Mouse (Mus musculus): ENCODE measurements at regions not wholly inside any gene's neighbourhood (a gene's known extent, or its start where the extent isn't known, plus 50 kb on each side); places are given as distances from the start of the nearest gene placed in this dataset.
"Not testable (repeated sequence)": the region's sequence is repeated elsewhere in the genome, so short reads cannot be mapped to it uniquely, and the experiment has no call there.

DNA sequence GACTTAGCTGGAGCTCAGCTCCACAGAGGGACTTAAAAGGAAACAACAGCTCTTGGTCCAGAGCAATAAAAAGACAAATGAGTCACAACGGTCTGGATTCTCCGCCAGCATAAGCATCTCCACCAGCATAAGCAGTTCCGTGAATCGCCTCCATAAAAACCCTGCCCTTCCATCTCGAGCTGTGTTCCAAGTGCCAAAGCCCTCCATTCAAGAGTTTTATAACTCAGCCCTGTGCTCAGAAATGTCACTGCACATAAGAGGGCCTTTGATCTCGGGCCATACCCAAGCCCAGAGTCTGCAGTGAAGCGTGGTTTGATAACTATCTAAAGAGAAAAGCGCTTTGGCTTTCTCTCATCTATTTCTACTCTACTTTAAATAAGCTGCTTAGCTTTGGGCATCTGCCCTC, 70.8 kb upstream of the Akap13 start:
- Histone ChIP-seq H3K9me3 (no peaks in the 10 kb centered on the region), H3K27ac (peak overlapping the region; percentile 26; the same call in 1 of the 2 replicates), H3K36me3 (no peaks in the 10 kb centered on the region), H3K4me2 (no peak overlapping the region), H3K27me3 (replicated peaks) (no peaks in the 10 kb centered on the region), H3K9ac (no peak overlapping the region), H3K4me1 (no peaks in the 10 kb centered on the region), H3K4me3 (replicated peaks) (no peak overlapping the region)
- WGBS, result 50% methylated on average over 8 of the region's 8 CpGs
- ATAC-seq (ENCODE audit: insufficient read depth, low FRiP score, low read depth), result 0 out of 2 replicates have a peak, but pooled peaks have one; percentile 18

DNA sequence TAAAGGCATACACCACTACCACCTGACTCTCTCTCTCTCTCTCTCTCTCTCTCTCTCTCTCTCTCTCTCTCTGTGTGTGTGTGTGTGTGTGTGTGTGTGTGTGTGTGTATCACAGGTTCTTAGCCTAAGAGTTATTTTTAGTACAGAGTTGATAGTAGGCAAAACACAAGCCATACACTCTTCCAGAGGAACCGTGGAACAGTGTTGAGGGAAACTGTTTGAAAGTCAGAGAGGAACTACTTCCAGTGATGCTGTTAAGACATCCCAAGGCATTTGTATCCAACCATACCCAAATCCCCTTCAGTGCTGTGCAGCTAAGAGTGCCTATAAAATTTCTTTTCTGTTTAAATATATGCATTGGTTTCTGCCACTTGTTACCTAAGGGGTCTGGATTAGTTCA, 68.3 kb upstream of the Akap13 start:
- no peak for ATAC-seq (ENCODE audit: insufficient read depth, low FRiP score, low read depth)
- H3K4me3 ChIP-seq (replicated peaks), result no peak overlapping the region
- no peak overlapping the region for H3K4me2 ChIP-seq
- H3K9ac ChIP-seq, result no peak overlapping the region
- 80% methylated on average over 1 of the region's 1 CpGs for WGBS
- no peaks in the 10 kb centered on the region for H3K9me3 ChIP-seq
- no peaks in the 10 kb centered on the region for H3K27me3 ChIP-seq (replicated peaks)
- no peak overlapping the region for H3K27ac ChIP-seq
- H3K4me1 ChIP-seq, result no peaks in the 10 kb centered on the region
- no peaks in the 10 kb centered on the region for H3K36me3 ChIP-seq

DNA sequence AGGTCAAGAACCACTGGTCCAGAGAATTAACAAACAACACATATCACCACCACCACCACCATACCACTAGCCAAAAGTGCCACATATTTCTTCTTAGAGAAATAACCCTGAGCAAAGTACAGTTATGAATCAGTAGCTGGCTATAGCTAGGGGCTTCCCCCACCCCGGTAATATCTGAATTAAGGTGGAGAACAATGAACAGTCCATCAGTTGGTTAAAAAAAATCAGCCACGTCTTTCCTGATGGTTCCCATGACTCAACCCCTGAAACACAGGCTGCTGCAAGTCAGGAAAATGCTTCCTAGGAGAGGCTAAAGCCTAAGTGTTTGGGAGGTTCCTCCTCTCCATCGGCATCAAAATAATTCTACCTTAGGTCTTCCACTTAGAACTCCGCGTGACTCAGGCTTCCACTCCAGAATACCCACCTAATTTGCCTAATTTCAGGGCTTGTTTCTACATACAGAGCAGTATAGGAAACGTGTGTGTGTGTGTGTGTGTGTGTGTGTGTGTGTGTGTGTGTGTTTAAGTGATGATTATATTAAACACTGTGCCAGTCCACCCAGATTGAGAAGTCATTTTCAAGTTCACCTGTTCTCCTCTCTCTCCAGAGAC, 67.4 kb upstream of the Akap13 start:
- Histone ChIP-seq H3K4me3 (replicated peaks) (no peak overlapping the region), H3K9me3 (no peaks in the 10 kb centered on the region), H3K27ac (no peak overlapping the region), H3K36me3 (no peaks in the 10 kb centered on the region), H3K4me2 (no peak overlapping the region), H3K9ac (no peak overlapping the region), H3K4me1 (no peaks in the 10 kb centered on the region), H3K27me3 (replicated peaks) (no peaks in the 10 kb centered on the region)
- ATAC-seq (ENCODE audit: insufficient read depth, low FRiP score, low read depth), result no peak
- 65% methylated on average over 6 of the region's 6 CpGs for WGBS

DNA sequence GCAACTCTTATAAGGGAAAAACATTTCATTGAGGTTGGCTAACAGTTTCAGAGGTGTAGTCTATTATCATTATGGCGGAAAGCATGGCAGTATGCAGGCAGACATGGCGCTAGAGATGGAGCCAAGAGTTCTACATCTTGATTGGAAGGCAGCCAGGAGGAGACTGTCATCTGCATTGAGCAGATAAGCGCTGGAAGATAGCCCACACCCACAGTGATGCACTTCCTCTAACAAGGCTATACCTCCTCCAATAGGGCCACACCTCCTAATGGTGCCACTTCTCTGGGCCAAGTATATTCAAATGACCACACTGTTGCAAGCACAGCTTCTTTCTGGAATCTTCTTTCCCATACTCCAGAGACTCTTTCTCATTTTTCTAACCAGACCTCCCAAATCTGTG, 65.2 kb upstream of the Akap13 start:
- Histone ChIP-seq H3K36me3 (no peaks in the 10 kb centered on the region), H3K4me1 (no peaks in the 10 kb centered on the region), H3K4me3 (replicated peaks) (no peak overlapping the region), H3K9me3 (no peaks in the 10 kb centered on the region), H3K4me2 (no peak overlapping the region), H3K27ac (no peak overlapping the region), H3K9ac (no peak overlapping the region), H3K27me3 (replicated peaks) (no peaks in the 10 kb centered on the region)
- no peak for ATAC-seq (ENCODE audit: insufficient read depth, low FRiP score, low read depth)
- 80% methylated on average over 3 of the region's 3 CpGs for WGBS

DNA sequence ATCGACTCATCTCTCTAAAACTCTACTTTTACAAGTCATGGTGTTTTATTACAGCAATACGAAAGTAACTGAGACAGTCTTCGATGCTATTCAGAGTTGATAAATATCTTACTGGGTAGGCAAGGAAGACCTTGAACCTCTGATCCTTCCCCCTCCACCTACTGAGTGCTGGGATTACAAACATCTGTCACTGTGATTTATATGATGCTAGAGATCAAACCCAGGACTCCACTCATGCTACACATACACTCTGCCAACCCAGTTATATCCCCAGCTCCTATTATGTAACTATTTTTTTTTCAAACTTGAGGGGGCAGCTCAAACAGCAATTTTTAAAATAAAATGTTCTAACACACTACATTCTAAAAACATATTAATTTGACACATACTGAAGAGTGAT, 62.6 kb upstream of the Akap13 start:
- H3K4me3 ChIP-seq (replicated peaks), result no peak overlapping the region
- H3K27me3 ChIP-seq (replicated peaks), result no peaks in the 10 kb centered on the region
- WGBS, result 41% methylated on average over 3 of the region's 3 CpGs
- ATAC-seq (ENCODE audit: insufficient read depth, low FRiP score, low read depth), result no peak
- no peak overlapping the region for H3K4me2 ChIP-seq
- H3K36me3 ChIP-seq, result no peaks in the 10 kb centered on the region
- 0 out of 2 replicates have a peak, but pooled peaks cover 5% of the 10 kb centered on the region for H3K4me1 ChIP-seq
- no peaks in the 10 kb centered on the region for H3K9me3 ChIP-seq
- H3K27ac ChIP-seq, result no peak overlapping the region
- H3K9ac ChIP-seq, result no peak overlapping the region

DNA sequence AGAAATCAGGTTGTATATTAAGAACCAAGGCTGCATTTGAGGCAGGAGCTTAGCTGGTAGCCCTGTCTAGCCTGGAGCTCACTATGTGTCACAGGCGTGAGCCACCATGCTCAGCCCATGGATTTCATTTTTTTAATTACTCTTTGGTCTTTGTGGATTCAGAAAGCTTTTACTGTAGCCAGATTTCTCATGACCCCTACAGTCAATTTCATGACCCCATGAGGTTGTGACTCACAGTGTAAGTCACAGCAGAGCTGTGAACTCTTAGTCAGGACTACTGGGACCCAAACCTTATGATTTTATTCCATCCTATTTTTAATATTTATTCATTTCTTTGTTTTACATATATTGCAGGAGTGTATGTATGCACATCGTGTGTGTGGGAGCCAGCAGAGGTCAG, 61.9 kb upstream of the Akap13 start:
- ATAC-seq (ENCODE audit: insufficient read depth, low FRiP score, low read depth), result no peak
- Histone ChIP-seq H3K9me3 (no peaks in the 10 kb centered on the region), H3K9ac (no peak overlapping the region), H3K36me3 (no peaks in the 10 kb centered on the region), H3K4me3 (replicated peaks) (no peak overlapping the region), H3K27ac (no peak overlapping the region), H3K27me3 (replicated peaks) (no peaks in the 10 kb centered on the region), H3K4me1 (0 out of 2 replicates have a peak, but pooled peaks cover 5% of the 10 kb centered on the region), H3K4me2 (no peak overlapping the region)
- 84% methylated on average over 2 of the region's 2 CpGs for WGBS

DNA sequence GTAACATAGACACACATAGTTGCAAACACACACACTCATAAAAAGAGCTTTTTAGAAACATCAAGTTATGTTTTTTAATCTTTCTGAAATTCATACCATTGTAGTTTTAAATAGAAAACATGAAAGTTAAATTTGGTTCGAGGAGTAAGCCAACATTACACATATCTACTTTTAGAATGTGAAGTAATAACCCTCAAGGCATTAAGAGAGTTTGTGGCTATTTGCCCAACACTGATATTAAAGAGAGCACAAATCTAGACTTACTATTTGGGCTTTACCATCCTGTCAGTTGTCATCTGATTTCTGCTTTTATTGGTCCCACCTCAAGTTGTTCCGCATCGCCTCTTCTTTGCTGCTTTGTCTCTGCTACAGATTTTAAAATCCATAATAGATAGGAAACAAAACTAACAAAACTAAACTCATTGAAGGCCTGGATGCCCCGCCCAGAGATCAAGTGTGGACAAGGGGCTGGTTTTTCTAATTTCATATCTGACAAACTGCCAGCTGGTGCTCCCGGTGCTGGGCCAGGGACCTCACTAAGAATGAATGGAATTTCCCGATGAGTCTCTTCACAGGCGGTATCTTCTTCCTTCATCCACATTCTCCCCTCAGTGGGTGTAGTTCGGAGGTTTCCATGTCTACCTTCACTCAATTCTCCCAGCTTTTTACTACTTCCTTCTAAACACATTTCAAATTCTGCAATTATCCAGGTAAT, 60.3 kb upstream of the Akap13 start:
- Histone ChIP-seq H3K36me3 (no peaks in the 10 kb centered on the region), H3K4me1 (peaks cover 8% of the 10 kb centered on the region; the same call in 1 of the 2 replicates), H3K4me2 (no peak overlapping the region), H3K4me3 (replicated peaks) (no peak overlapping the region), H3K9me3 (no peaks in the 10 kb centered on the region), H3K9ac (no peak overlapping the region), H3K27me3 (replicated peaks) (no peaks in the 10 kb centered on the region), H3K27ac (no peak overlapping the region)
- ATAC-seq (ENCODE audit: insufficient read depth, low FRiP score, low read depth), result no peak
- WGBS, result 44% methylated on average over 8 of the region's 8 CpGs

DNA sequence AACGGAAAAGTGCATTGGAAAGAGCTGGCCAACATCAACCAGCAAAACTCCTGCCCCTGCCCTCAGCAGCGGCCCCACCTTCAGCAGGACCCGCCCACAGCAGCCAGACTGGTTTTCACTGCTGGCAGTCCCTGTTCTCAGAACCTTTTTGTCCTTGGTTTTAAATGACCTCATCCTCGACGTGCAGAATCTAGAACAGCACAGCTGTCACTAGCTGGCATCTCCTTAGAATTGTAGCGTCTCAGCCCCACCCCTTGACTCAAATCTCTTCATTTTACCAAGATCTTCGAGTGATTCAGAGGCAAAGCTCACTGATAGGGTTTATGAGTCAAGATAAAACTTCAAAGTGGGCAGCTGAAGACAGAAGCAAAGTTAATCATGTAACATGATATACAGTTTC, 57.8 kb upstream of the Akap13 start:
- Histone ChIP-seq H3K27ac (peak overlapping the region; percentile 76), H3K4me3 (replicated peaks) (no peak overlapping the region), H3K9ac (no peak overlapping the region), H3K4me2 (peak overlapping the region; percentile 22), H3K4me1 (peaks cover 8% of the 10 kb centered on the region; the same call in 1 of the 2 replicates), H3K27me3 (replicated peaks) (no peaks in the 10 kb centered on the region), H3K36me3 (no peaks in the 10 kb centered on the region), H3K9me3 (no peaks in the 10 kb centered on the region)
- peak; percentile 74; the same call in 1 of the 2 replicates for ATAC-seq (ENCODE audit: insufficient read depth, low FRiP score, low read depth)
- WGBS, result 9% methylated on average over 7 of the region's 7 CpGs

DNA sequence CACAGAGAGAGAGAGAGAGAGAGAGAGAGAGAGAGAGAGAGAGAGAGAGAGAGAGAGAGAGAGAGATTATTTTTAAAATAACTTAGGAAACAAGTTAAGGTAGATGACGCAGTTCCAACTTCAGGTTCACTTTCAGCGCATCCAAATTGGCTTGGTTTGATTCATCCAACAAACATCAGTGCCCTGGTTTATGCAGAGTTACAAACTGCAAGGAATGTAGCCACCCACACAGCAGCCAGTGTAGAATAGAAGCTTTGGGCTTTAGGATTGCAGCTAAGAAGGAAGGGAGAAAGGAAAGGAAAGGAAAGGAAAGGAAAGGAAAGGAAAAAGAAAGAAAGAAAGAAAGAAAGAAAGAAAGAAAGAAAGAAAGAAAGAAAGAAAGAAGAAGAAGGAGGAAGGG, 56.9 kb upstream of the Akap13 start:
- not testable (repeated sequence) for H3K27me3 ChIP-seq (replicated peaks); H3K36me3 ChIP-seq; H3K9ac ChIP-seq; H3K9me3 ChIP-seq; H3K27ac ChIP-seq; ATAC-seq (ENCODE audit: insufficient read depth, low FRiP score, low read depth); H3K4me2 ChIP-seq; H3K4me1 ChIP-seq; H3K4me3 ChIP-seq (replicated peaks)
- WGBS, result 76% methylated on average over 2 of the region's 2 CpGs

DNA sequence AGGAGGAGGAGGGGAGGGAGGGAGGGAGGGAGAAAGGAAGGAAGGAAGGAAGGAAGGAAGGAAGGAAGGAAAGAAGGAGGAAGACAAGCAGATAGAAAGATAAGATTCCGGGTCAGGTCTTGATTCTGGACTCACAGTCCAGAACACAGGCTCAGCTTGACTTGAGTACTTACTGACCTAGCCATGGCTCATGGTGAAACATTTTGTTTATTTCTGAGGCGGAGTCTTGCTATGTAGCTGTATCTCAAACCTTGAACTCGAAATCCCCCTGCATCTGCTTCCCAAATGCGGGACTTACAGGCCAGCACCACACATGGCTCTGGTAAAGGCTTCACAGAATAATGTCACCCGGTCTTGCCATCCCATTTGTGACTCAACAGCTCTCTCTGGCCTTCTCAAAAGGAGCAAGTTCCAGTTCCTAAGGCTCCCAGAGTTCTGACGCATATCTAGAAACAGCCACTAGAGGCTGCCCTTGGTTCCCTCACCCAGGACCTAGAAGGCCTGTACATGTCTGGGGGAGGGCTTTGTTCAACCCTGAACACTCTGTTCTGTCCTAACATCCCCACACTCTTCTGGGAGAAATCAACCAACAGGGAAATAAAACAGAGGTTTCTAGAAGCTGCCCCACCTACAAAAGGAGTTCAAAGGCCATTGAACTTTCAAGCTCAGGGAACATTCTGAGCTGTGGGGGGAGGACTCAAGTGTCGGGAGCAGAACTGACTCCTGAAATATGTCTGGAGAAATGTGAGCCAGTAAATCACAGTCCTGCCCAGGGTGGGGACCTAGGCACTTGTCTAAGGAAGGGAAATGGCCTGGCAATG, 56.2 kb upstream of the Akap13 start:
- Histone ChIP-seq H3K36me3 (no peaks in the 10 kb centered on the region), H3K27ac (peak overlapping the region; percentile 40; the same call in 1 of the 2 replicates), H3K27me3 (replicated peaks) (no peaks in the 10 kb centered on the region), H3K9ac (no peak overlapping the region), H3K4me3 (replicated peaks) (no peak overlapping the region), H3K4me2 (no peak overlapping the region), H3K4me1 (peaks cover 8% of the 10 kb centered on the region; the same call in 1 of the 2 replicates), H3K9me3 (no peaks in the 10 kb centered on the region)
- peak; percentile 64; the same call in 1 of the 2 replicates for ATAC-seq (ENCODE audit: insufficient read depth, low FRiP score, low read depth)
- WGBS, result 43% methylated on average over 7 of the region's 7 CpGs

DNA sequence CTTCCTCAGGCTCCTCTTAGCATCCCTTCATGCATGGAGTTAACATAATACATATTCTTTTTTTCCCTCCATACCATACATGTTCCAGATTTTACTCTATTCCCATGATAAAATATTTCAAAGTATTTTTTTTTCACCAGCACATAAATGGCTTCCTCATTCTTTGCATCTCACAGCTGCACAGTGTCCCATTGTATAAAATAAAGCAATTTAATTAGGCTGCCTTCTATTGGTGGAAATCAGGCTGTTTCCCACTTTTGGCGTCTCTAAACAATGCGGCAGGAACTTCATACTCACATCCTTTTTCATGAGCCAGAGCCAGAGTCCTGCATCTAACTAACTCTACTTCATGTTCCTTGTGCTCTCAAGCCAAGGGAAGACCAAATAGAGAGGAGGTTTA, 54.9 kb upstream of the Akap13 start:
- Histone ChIP-seq H3K9me3 (no peaks in the 10 kb centered on the region), H3K9ac (no peak overlapping the region)

DNA sequence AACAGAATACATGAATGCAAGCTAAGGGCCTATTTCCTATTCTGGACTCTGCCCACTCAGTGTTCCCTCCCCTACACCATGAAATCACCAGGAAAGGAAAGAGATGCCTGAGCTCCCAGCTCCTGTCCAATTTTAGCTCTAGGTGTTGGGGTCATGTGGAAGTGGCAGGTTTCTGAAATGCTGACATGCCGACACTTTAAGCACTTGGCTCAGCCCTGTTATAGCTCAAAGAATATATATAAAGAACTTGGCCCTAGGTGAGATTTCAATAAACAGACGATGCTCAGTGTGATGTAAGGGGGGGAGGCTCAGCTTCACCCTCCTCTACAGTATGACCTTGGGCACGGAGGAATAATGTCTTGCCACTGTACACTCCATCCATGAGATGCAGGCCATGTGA, 50.4 kb upstream of the Akap13 start:
- 72% methylated on average over 3 of the region's 3 CpGs for WGBS
- H3K9me3 ChIP-seq, result no peaks in the 10 kb centered on the region
- H3K4me1 ChIP-seq, result no peaks in the 10 kb centered on the region; the same call in 1 of the 2 replicates
- no peak overlapping the region for H3K4me2 ChIP-seq
- H3K4me3 ChIP-seq (replicated peaks), result no peak overlapping the region
- H3K27ac ChIP-seq, result no peak overlapping the region
- H3K36me3 ChIP-seq, result no peaks in the 10 kb centered on the region
- no peak for ATAC-seq (ENCODE audit: insufficient read depth, low FRiP score, low read depth)
- no peaks in the 10 kb centered on the region for H3K27me3 ChIP-seq (replicated peaks)
- no peak overlapping the region for H3K9ac ChIP-seq

More for the DNA sequence above, 54.9 kb upstream of the Akap13 start:
- 58% methylated on average over 2 of the region's 2 CpGs for WGBS
- Histone ChIP-seq H3K4me1 (peaks cover 8% of the 10 kb centered on the region; the same call in 1 of the 2 replicates), H3K27ac (peak overlapping the region; percentile 7; the same call in 1 of the 2 replicates), H3K36me3 (no peaks in the 10 kb centered on the region), H3K4me2 (no peak overlapping the region), H3K27me3 (replicated peaks) (no peaks in the 10 kb centered on the region), H3K4me3 (replicated peaks) (no peak overlapping the region)
- no peak for ATAC-seq (ENCODE audit: insufficient read depth, low FRiP score, low read depth)

Data from stomach, embryonic 15.5 days (tissue).